Mouse (Mus musculus) thymus, adult 2 months (tissue): ENCODE results near the gene Mlxipl. TPM values are rescaled to one million over a fixed set of nuclear protein-coding genes. Genes with fewer than 3 reads are reported as not detected.
A peak's percentile ranks its signal among the peaks of the same experiment; 100 is the strongest.

ENCODE experiments used
- DNase-seq: peaks from one replicate; pipeline ENCODE4 v3.0.0; 2021
- H3K27ac ChIP-seq: fragments of 200-500 bp; 2 replicates; pipeline ENCODE4 v1.5.1; 2012; ENCODE audit warnings: low read length, control low read depth; ENCODE audit not compliant: control insufficient read depth, insufficient read depth
- H3K27me3 ChIP-seq: fragments of 200-500 bp; 2 replicates; pipeline ENCODE4 v1.6.1; 2012; ENCODE audit warnings: mild to moderate bottlenecking, low read length, moderate library complexity, mixed read lengths; ENCODE audit not compliant: control insufficient read depth, insufficient read depth
- H3K36me3 ChIP-seq: fragments of 200-500 bp; 2 replicates; pipeline ENCODE4 v1.6.1; 2012; ENCODE audit warnings: mild to moderate bottlenecking, low read length, moderate library complexity; ENCODE audit not compliant: control insufficient read depth, insufficient read depth
- H3K4me1 ChIP-seq: fragments of 200-500 bp; replicated peaks from 2 replicates; pipeline ENCODE4 v1.6.1; 2012; ENCODE audit warnings: low read length; ENCODE audit not compliant: control insufficient read depth, insufficient read depth
- H3K4me3 ChIP-seq: fragments of 200-500 bp; 2 replicates; pipeline ENCODE4 v1.5.1; 2012; ENCODE audit warnings: mild to moderate bottlenecking, low read length, control low read depth, moderate library complexity; ENCODE audit not compliant: control insufficient read depth, insufficient read depth
- CTCF ChIP-seq: fragments of 200-500 bp; IDR thresholded peaks from 2 replicates; pipeline ENCODE4 v1.5.1; 2012; ENCODE audit warnings: mild to moderate bottlenecking, control low read depth, low read length, moderate library complexity, borderline replicate concordance; ENCODE audit not compliant: control insufficient read depth, poor library complexity, insufficient read depth; ENCODE audit errors: extremely low read depth
- POLR2A ChIP-seq: fragments of 200-500 bp; IDR thresholded peaks from 2 replicates; pipeline ENCODE4 v1.6.1; 2012; ENCODE audit warnings: mild to moderate bottlenecking, low read length, control low read depth, moderate library complexity; ENCODE audit not compliant: control insufficient read depth, poor library complexity, insufficient read depth; ENCODE audit errors: extremely low read depth
- WGBS: fragments of 180-500 bp; shearing (Covaris S2); methylation state at CpG from one replicate; pipeline ENCODE4 v1.1.7; 2018; 5-methylcytosine and 5-hydroxymethylcytosine counted together
- polyA plus RNA-seq: library from polyadenylated mRNA; depleted of rRNA; stranded (reverse); fragments of >200 nt; gene quantifications from 2 replicates; pipeline ENCODE4 v1.2.3, GENCODE M21; 2012

The Mlxipl gene
- polyA plus RNA-seq, 1 experiment: 22.5 TPM

- Histone ChIP-seq H3K4me1 (peaks cover 3% of the 10 kb centered on the region), H3K27ac (no peak overlapping the region), H3K27me3 (no peaks in the 10 kb centered on the region; the same call in 1 of the 2 replicates), H3K36me3 (no peaks in the 10 kb centered on the region), H3K4me3 (no peak overlapping the region)
- 93% methylated on average over 6 of the region's 6 CpGs for WGBS
- no peak for DNase-seq
- TF ChIP-seq POLR2A (no peak), CTCF (no peak)
These were observed 17.0 kb upstream of the Mlxipl start for GRCm38 (mm10) chr5:135072720-135073119.

DNA sequence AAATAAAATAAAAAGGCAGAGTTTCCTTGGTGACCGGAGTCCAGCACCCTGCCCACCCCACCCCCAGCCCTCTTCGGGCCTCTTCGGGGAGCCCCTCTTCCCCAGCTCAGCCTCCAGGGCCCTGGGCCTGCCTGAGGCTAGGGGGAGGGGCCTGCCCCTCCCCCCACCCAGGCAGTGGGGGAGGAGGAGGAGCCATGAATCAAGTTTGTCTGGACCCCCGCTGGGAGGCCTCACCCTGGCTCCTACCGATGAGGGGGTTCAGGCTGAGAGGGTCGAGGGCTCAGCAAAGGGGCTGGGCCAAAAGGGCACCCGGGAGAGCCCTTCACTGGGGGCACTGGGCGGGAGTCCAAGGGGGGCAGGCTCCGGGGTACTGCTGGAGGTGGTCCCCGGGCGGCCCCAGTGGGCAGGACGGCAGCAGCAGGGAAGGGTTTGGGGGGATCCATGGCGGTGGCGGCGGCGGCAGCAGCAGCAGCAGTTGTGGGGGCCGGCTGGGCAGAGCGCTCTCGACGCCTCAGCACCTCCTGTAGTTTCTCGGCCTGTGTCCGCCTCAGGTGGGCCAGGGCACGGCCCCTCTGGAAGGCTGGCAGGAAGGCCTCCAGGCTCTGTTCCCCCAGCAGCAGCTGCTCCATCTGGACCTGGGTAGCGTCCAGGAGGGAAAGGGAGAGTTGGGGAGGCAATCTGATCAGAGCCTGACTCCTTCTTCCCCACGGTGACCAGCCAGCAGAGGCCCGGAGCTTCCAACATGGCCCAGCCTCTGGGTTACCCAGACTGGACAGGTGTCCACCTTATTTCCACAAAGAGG lies 16.1 kb upstream of the Mlxipl start:
- Histone ChIP-seq H3K36me3 (no peaks in the 10 kb centered on the region), H3K27me3 (no peaks in the 10 kb centered on the region; the same call in 1 of the 2 replicates), H3K4me1 (peaks cover 8% of the 10 kb centered on the region), H3K27ac (no peak overlapping the region), H3K4me3 (no peak overlapping the region)
- 82% methylated on average over 26 of the region's 26 CpGs for WGBS
- no peak for TF ChIP-seq CTCF
- no peak for TF ChIP-seq POLR2A
- no peak for DNase-seq

DNA sequence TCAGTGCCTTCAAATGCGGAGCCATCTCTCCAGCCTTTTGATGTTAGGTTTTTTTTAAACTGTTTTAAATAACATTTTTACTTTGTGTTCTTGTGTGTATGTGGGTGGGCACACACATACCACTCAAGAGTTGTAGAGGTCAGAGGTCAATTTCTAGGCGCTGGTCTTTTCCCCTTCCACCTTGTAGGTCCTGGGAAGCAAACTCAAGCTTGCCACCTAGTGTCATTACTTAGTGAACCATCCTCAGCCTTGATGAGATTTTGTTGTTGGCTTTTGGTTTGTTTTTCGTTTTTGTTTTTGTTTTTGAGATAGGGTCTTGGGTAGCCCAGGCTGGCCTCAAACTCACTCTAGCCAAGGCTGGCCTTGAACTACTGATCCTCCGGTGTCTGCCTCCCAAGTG lies 14.0 kb upstream of the Mlxipl start:
- Histone ChIP-seq H3K36me3 (no peaks in the 10 kb centered on the region), H3K27ac (no peak overlapping the region), H3K27me3 (no peaks in the 10 kb centered on the region; the same call in 1 of the 2 replicates), H3K4me1 (peaks cover 8% of the 10 kb centered on the region), H3K4me3 (no peak overlapping the region)
- TF ChIP-seq POLR2A (no peak), CTCF (no peak)
- DNase-seq: no peak
- 70% methylated on average over 4 of the region's 4 CpGs for WGBS

- TF ChIP-seq CTCF (no peak), POLR2A (no peak)
- H3K4me3 ChIP-seq: no peak overlapping the region
- no peaks in the 10 kb centered on the region; the same call in 1 of the 2 replicates for H3K27me3 ChIP-seq
- 95% methylated on average over 14 of the region's 14 CpGs for WGBS
- H3K4me1 ChIP-seq: peaks cover 8% of the 10 kb centered on the region
- DNase-seq: no peak
- no peak overlapping the region for H3K27ac ChIP-seq
- H3K36me3 ChIP-seq: no peaks in the 10 kb centered on the region
These were observed 13.3 kb upstream of the Mlxipl start for GRCm38 (mm10) chr5:135076368-135076767.

DNA sequence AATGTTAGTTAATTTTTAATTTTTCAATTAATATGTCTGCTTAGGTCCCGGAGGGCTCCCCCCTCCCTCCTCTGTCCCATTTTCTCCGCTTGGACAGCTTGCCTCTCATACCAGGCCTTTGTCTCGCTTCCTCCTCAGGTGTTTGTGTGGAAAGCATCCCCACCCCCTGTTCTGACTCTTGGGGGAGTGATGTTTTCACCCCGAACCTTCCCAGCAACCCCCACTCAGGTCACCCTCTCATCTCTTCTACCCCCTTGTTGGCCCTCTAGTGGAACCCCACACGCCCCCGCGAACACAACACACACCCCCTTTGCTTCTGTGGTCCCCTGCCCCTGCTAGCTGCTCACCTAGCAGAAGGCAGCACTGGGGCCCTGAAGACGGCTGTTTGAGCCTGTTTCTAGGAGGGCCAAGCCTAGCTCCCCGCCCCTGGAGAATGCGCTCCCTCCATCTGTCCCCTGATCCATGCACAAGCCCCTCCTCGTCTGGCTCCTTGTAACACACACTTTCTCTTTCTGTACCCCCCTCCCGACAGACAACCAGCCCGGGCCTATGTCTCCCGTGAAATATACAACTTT lies 12.7 kb upstream of the Mlxipl start:
- no peak for DNase-seq
- H3K27ac ChIP-seq: no peak overlapping the region
- no peaks in the 10 kb centered on the region; the same call in 1 of the 2 replicates for H3K27me3 ChIP-seq
- no peaks in the 10 kb centered on the region for H3K36me3 ChIP-seq
- WGBS: 66% methylated on average over 14 of the region's 14 CpGs
- H3K4me1 ChIP-seq: peaks cover 8% of the 10 kb centered on the region
- no peak overlapping the region for H3K4me3 ChIP-seq
- TF ChIP-seq CTCF: no peak
- TF ChIP-seq POLR2A: no peak

DNA sequence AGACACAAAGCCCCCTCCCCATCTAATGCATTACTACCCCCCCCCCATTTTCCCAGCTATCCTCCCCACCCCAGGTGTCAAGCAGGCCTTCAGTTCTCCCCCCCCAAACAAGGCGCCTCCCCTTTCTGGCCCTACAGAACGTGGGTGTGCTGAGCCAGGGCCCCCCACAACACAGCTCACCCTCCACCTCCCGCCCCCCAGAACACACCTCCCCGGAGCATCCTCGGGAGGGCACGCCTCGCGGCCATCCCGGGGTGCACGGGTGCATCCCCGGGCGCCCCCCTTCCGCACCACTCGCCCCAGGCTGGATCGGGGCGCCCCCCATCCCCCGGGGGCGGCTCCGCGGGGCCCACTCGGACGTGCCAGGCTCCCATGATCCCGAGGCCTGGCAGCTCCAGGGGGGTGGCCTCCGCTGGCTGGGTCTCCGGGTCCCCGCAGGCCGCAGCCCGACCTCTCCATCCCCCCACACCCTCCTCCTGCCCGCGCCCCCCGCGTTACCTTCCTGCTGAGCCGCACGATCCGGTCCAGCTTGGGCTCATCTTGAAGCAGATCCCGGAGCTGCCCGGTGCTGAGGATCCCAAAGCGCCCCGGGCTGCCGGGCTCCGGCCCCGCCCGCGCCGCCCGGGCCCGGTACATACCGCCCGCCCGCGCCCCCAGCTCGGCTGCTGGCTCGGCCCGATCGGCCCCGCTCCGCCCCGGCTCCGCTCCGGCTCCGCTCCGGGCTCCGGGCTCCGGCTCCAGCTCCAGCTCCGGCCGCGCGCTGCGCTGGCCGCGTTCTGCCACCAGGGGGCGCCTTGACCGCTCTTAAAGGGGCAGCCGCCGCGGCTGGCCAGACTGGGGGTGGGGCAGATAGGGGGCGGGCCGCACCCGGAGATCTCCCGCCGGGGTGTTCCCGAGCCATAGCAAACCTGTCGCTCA lies 11.9 kb upstream of the Mlxipl start, which contains the start of gene Vps37d:
TSS of gene Vps37d (minus strand) at position 703 of the 918 bp plus-strand sequence.
- Histone ChIP-seq H3K27me3 (no peaks in the 10 kb centered on the region; the same call in 1 of the 2 replicates), H3K4me3 (peak within 1 kb of the TSS; percentile 45), H3K27ac (no peak within 1 kb of the TSS), H3K4me1 (peaks cover 8% of the 10 kb centered on the region), H3K36me3 (no peaks in the 10 kb centered on the region)
- 2% methylated on average over 79 of the region's 83 CpGs for WGBS
- DNase-seq: peak; percentile 88
- TF ChIP-seq POLR2A (no peak), CTCF (peak; percentile 93)
